Mouse (Mus musculus) forebrain, embryonic 15.5 days (tissue): ENCODE results near the gene Tnfaip3. TPM values are rescaled to one million over a fixed set of nuclear protein-coding genes. Genes with fewer than 3 reads are reported as not detected.

Experiments
- ATAC-seq: fragments of 200-750 bp; cut with Nextera tagmentation; replicated peaks from 2 replicates; pipeline ENCODE4 v1.8.0; 2017; ENCODE audit warnings: mild to moderate bottlenecking, moderate TSS enrichment, moderate library complexity
- H3K27ac ChIP-seq: fragments of 300-500 bp; sonication (generic); replicated peaks from 2 replicates; pipeline ENCODE4 v1.5.1; 2015; ENCODE audit warnings: mild to moderate bottlenecking, inconsistent platforms
- H3K27me3 ChIP-seq: fragments of 300-500 bp; sonication (generic); 2 replicates; pipeline ENCODE4 v1.6.1; 2015; ENCODE audit warnings: inconsistent platforms
- H3K36me3 ChIP-seq: fragments of 300-500 bp; sonication (generic); 2 replicates; pipeline ENCODE4 v1.6.1; 2015; ENCODE audit warnings: mild to moderate bottlenecking, inconsistent platforms
- H3K4me1 ChIP-seq: fragments of 300-500 bp; sonication (generic); 2 replicates; pipeline ENCODE4 v1.6.1; 2015; ENCODE audit warnings: inconsistent platforms
- H3K4me2 ChIP-seq: fragments of 300-500 bp; sonication (generic); replicated peaks from 2 replicates; pipeline ENCODE4 v1.6.1; 2015; ENCODE audit warnings: mild to moderate bottlenecking, inconsistent platforms
- H3K4me3 ChIP-seq: fragments of 300-500 bp; sonication (generic); 2 replicates; pipeline ENCODE4 v1.5.1; 2015; ENCODE audit warnings: mild to moderate bottlenecking, inconsistent platforms
- H3K9ac ChIP-seq: fragments of 300-500 bp; sonication (generic); replicated peaks from 2 replicates; pipeline ENCODE4 v1.6.1; 2015; ENCODE audit warnings: mild to moderate bottlenecking, inconsistent platforms
- H3K9me3 ChIP-seq: fragments of 300-500 bp; sonication (generic); 2 replicates; pipeline ENCODE4 v1.6.1; 2016; ENCODE audit warnings: inconsistent platforms
- WGBS: fragments of 180-500 bp; shearing (Covaris S2); methylation state at CpG from one replicate; pipeline ENCODE4 v1.1.7; 2015; ENCODE audit warnings: mixed read lengths; 5-methylcytosine and 5-hydroxymethylcytosine counted together
- polyA plus RNA-seq: library from polyadenylated mRNA; unstranded; fragments of >200 nt; fragmentation: Nextera tagmentation; extraction: Ambion mirVana; gene quantifications from 2 replicates; pipeline ENCODE4 v1.2.1, GENCODE M21; 2015

Tnfaip3 gene
- polyA plus RNA-seq, 1 experiment from 2014 or later: 2.2 TPM

GRCm38 (mm10) chr10:18987046-18987906 is 28.2 kb downstream of the Tnfaip3 start:
- H3K4me3 ChIP-seq: no peak overlapping the region
- no peaks in the 10 kb centered on the region for H3K4me1 ChIP-seq
- WGBS: 21% methylated on average over 2 of the region's 2 CpGs
- no peak overlapping the region for H3K4me2 ChIP-seq
- no peak overlapping the region for H3K9ac ChIP-seq
- no peaks in the 10 kb centered on the region for H3K27me3 ChIP-seq
- no peak for ATAC-seq
- H3K36me3 ChIP-seq: no peaks in the 10 kb centered on the region
- H3K27ac ChIP-seq: no peak overlapping the region
- H3K9me3 ChIP-seq: no peaks in the 10 kb centered on the region

DNA sequence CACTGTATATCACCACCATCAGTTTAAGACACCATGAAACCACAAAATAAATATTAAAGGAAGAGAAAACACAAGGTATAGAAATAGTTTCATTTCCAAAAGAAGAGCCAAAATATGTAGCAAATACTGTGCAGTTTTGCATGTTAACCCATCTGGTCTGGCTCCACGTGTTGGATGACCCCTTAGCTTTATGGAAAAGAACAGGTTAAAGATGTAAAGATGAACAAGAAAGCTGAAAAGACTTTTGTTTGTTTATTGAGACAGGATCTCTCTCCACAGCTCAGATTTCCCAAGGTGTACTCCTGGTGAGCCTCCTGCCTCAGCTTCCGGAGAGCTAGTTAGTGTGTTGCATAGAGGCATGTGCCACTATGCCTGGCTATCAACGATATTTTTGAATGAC is 29.9 kb downstream of the Tnfaip3 start:
- 86% methylated on average over 3 of the region's 3 CpGs for WGBS
- no peak for ATAC-seq
- H3K36me3 ChIP-seq: no peaks in the 10 kb centered on the region
- no peaks in the 10 kb centered on the region for H3K9me3 ChIP-seq
- no peak overlapping the region for H3K27ac ChIP-seq
- H3K4me1 ChIP-seq: no peaks in the 10 kb centered on the region
- no peak overlapping the region for H3K4me2 ChIP-seq
- H3K27me3 ChIP-seq: no peaks in the 10 kb centered on the region
- no peak overlapping the region for H3K4me3 ChIP-seq
- no peak overlapping the region for H3K9ac ChIP-seq

GRCm38 (mm10) chr10:18983514-18983913 is 31.9 kb downstream of the Tnfaip3 start:
- no peak overlapping the region for H3K4me3 ChIP-seq
- ATAC-seq: no peak
- H3K36me3 ChIP-seq: no peaks in the 10 kb centered on the region
- no peaks in the 10 kb centered on the region for H3K9me3 ChIP-seq
- H3K9ac ChIP-seq: no peak overlapping the region
- no peaks in the 10 kb centered on the region for H3K4me1 ChIP-seq
- H3K27me3 ChIP-seq: no peaks in the 10 kb centered on the region
- WGBS: 76% methylated on average over 6 of the region's 6 CpGs
- H3K4me2 ChIP-seq: no peak overlapping the region
- no peak overlapping the region for H3K27ac ChIP-seq

- H3K9me3 ChIP-seq: no peaks in the 10 kb centered on the region
- H3K4me1 ChIP-seq: no peaks in the 10 kb centered on the region
- no peaks in the 10 kb centered on the region for H3K36me3 ChIP-seq
- H3K27ac ChIP-seq: no peak overlapping the region
- H3K4me2 ChIP-seq: no peak overlapping the region
- H3K27me3 ChIP-seq: no peaks in the 10 kb centered on the region
- WGBS: 81% methylated on average over 3 of the region's 3 CpGs
- ATAC-seq: no peak
- no peak overlapping the region for H3K9ac ChIP-seq
- H3K4me3 ChIP-seq: no peak overlapping the region
Observed at GRCm38 (mm10) chr10:18974486-18974885, 41.0 kb downstream of the Tnfaip3 start.

DNA sequence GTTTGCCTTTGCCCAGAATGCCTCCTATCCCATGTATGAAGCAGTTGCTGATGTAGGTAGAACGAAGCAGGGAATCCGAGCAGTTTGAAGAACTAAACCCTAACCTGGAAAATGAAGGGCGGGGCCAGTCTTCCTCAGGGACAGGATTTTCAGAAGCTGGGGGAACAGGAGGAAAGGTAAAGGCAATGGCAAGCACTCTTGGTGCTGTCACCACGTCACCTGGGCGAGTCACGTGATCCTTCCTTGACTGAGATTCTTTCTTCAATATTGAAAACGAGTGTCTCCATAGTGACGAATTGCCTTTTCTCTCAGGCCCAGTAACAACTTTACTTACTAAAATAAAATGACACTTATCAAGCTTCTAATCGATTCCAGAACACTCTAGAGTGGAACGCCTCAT is 48.6 kb downstream of the Tnfaip3 start:
- no peak overlapping the region for H3K4me2 ChIP-seq
- no peak overlapping the region for H3K4me3 ChIP-seq
- no peaks in the 10 kb centered on the region for H3K36me3 ChIP-seq
- no peaks in the 10 kb centered on the region for H3K9me3 ChIP-seq
- H3K27ac ChIP-seq: no peak overlapping the region
- ATAC-seq: no peak
- no peak overlapping the region for H3K9ac ChIP-seq
- no peaks in the 10 kb centered on the region; the same call in 1 of the 2 replicates for H3K27me3 ChIP-seq
- H3K4me1 ChIP-seq: no peaks in the 10 kb centered on the region
- WGBS: 88% methylated on average over 10 of the region's 10 CpGs

DNA sequence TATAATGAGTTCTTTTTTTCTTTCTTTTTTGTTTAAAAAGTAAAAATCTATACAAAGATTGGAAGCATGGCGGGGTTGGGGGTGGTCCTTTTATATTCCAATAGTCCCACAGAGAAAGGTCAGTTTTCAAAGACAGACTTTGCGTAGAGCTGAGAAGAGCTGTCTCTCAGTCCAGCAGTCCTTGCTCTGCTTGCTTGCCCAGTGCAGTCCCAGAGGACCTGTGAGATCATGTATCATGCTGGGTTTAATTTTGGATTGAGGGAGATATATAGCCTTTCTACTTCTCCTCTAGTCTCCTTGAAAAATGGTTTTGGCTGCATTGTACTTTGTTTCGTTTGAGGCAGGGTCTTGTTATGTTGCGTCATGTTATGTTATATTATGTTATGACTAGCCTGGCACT is 49.9 kb downstream of the Tnfaip3 start:
- Histone ChIP-seq H3K4me3 (no peak overlapping the region), H3K27ac (no peak overlapping the region), H3K27me3 (no peaks in the 10 kb centered on the region; the same call in 1 of the 2 replicates), H3K9ac (no peak overlapping the region), H3K4me2 (no peak overlapping the region), H3K9me3 (no peaks in the 10 kb centered on the region), H3K36me3 (no peaks in the 10 kb centered on the region), H3K4me1 (no peaks in the 10 kb centered on the region)
- ATAC-seq: no peak
- 89% methylated on average over 4 of the region's 4 CpGs for WGBS

DNA sequence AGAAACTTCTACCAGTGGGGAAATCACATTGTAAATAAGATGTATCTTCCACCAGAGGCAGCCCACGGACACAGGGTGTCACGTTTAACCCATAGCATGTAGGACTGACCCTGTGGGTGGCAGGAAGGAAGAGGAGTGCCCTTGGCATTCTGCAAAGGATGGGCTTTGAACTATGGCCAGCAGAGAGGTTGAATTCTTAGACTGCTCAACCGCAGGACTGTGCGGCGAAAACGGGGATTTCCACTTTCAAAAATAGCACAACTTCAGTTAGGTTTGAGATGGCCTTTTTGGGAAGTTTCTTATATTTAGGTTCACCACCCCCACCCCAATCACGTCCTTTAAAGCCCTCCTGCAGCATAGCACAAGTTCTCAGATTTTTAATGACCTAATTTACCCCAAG is 50.6 kb downstream of the Tnfaip3 start:
- no peaks in the 10 kb centered on the region; the same call in 1 of the 2 replicates for H3K27me3 ChIP-seq
- no peak overlapping the region for H3K4me3 ChIP-seq
- H3K4me2 ChIP-seq: no peak overlapping the region
- H3K4me1 ChIP-seq: no peaks in the 10 kb centered on the region
- H3K27ac ChIP-seq: no peak overlapping the region
- H3K36me3 ChIP-seq: no peaks in the 10 kb centered on the region
- ATAC-seq: no peak
- H3K9me3 ChIP-seq: no peaks in the 10 kb centered on the region
- 82% methylated on average over 7 of the region's 7 CpGs for WGBS
- no peak overlapping the region for H3K9ac ChIP-seq

DNA sequence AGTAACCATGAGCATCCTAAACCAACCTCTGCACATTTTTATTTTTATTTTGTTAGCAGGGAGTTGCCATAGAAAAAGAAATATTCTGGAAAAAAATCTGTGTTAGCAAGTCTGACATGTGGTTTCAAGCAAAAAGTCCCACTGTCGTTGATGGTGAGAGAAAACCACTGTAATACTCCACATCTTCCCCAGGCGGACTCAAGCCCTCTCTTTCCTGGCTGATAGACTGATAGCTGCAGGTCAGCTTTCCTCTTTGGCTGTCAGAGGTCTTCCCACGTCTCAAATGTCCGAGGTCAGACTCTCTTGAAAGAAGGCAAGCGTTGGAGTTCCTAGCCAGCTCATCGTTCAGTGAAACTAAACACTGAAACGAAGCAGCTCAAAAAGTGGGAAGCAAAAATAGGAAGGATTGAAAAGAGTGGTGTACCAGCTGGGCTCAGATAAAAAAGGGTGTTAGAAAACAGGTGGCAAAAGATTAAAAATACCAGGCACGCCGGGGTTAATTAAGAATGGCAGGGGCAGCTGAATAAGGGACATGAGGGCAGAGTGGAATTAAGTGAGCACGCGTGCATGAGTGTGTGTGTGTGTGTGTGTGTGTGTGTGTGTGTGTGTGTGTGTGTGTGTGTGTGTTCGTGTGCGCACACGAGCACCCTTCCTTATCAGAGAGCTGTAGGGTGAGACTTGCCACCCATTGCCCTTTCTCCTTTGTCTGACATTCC is 55.5 kb downstream of the Tnfaip3 start:
- Histone ChIP-seq H3K36me3 (no peaks in the 10 kb centered on the region), H3K9ac (no peak overlapping the region), H3K27ac (no peak overlapping the region), H3K9me3 (no peaks in the 10 kb centered on the region), H3K27me3 (no peaks in the 10 kb centered on the region), H3K4me3 (no peak overlapping the region), H3K4me1 (no peaks in the 10 kb centered on the region), H3K4me2 (no peak overlapping the region)
- 60% methylated on average over 14 of the region's 14 CpGs for WGBS
- ATAC-seq: no peak

GRCm38 (mm10) chr10:18953706-18954071 is 61.8 kb downstream of the Tnfaip3 start:
- Histone ChIP-seq H3K27ac (no peak overlapping the region), H3K9me3 (no peaks in the 10 kb centered on the region), H3K4me2 (no peak overlapping the region), H3K9ac (no peak overlapping the region), H3K4me1 (no peaks in the 10 kb centered on the region), H3K36me3 (no peaks in the 10 kb centered on the region), H3K27me3 (no peaks in the 10 kb centered on the region), H3K4me3 (no peak overlapping the region)
- no peak for ATAC-seq
- WGBS: 13% methylated on average over 1 of the region's 1 CpGs

DNA sequence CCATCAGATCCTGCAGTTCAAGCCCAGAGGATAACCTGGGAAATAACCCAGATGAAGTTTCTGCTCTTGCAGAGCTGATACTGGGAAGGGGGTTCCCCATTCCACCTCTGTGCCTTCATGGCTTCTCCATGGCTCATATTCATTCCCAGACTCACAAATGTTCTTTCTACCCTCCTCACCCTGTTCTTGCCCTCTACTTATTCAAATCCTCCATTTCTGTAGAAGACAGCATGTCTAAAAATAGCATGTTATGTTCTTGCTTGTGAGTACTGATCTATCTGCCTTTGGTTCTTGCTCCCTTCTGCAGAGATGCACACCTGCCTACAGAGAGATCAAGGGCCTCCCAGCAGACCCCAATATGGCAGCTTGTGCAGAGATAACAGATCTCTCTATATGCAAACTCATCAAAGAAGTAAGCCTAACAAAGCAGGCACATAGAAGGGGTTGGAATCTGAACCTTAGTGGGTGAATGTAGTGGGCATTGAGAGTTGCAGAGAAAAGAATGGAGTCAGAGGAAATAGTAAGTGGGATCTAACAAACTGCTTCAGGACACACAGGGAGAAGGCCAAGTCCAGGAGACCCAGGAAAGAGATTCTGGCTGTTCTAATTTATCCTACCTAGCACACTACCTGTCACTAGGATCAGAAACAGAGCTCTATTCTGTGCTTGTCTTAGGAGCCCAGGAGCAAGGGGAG is 62.3 kb downstream of the Tnfaip3 start:
- Histone ChIP-seq H3K4me3 (no peak overlapping the region), H3K36me3 (no peaks in the 10 kb centered on the region), H3K27me3 (no peaks in the 10 kb centered on the region), H3K4me2 (no peak overlapping the region), H3K9me3 (no peaks in the 10 kb centered on the region), H3K4me1 (no peaks in the 10 kb centered on the region), H3K27ac (no peak overlapping the region), H3K9ac (no peak overlapping the region)
- ATAC-seq: no peak
